8 mouse cellular contexts compared by ENCODE assay signal in genomic region chr7:80387033-80387632, GRCm38 (mm10). TPM values are rescaled to one million over a fixed set of nuclear protein-coding genes. Genes with fewer than 3 reads are reported as not detected.
DNase-seq lines count a peak whose midpoint lies in the region; ATAC-seq and TF ChIP-seq lines count a peak whose summit lies in the region.

No protein-coding gene starts in this region.

- no peak for TF ChIP-seq EP300 in stomach, postnatal 0 days (optimal IDR thresholded peaks at IDR 0.05)

- no peaks in the 10 kb centered on the region for H3K9me3 ChIP-seq in forebrain, embryonic 12.5 days
- no peaks in the 10 kb centered on the region for H3K9me3 ChIP-seq in intestine, postnatal 0 days (ENCODE audit: control insufficient read depth)
- H3K9me3 ChIP-seq in stomach, postnatal 0 days (ENCODE audit: control insufficient read depth, low read length): no peaks in the 10 kb centered on the region

- peak; percentile 34 for DNase-seq in gastrocnemius, postnatal 14 days
- no peak for DNase-seq in gastrocnemius, postnatal 4 days (ENCODE audit: low spot score in 2 of 2)
- DNase-seq in lung, postnatal 36 days: peak; percentile 53
- DNase-seq in stomach, postnatal 0 days (ENCODE audit: low spot score): no peak
- no peak for DNase-seq in layer of hippocampus, adult 9-11 months
- DNase-seq in layer of hippocampus, adult 9-10 months (ENCODE audit: low spot score): no peak

- H3K9ac ChIP-seq in forebrain, embryonic 12.5 days: peak overlapping the region; percentile 36; the same call in 1 of the 2 replicates
- H3K9ac ChIP-seq in intestine, postnatal 0 days (ENCODE audit: low read depth, low read length): peak overlapping the region; percentile 60
- peak overlapping the region; percentile 63 for H3K9ac ChIP-seq in stomach, postnatal 0 days (ENCODE audit: low read length)

- TF ChIP-seq CTCF in intestine, postnatal 0 days (IDR thresholded peaks at IDR 0.05; ENCODE audit: low read depth): no peak
- no peak for TF ChIP-seq CTCF in stomach, postnatal 0 days (IDR thresholded peaks at IDR 0.05; ENCODE audit: low read depth)

- H3K4me1 ChIP-seq in forebrain, embryonic 12.5 days: peaks cover 23% of the 10 kb centered on the region
- H3K4me1 ChIP-seq in intestine, postnatal 0 days (replicated peaks; ENCODE audit: control insufficient read depth, insufficient read depth, low read length): no peaks in the 10 kb centered on the region
- H3K4me1 ChIP-seq in stomach, postnatal 0 days (replicated peaks; ENCODE audit: control insufficient read depth, insufficient read depth): 0 out of 2 replicates have a peak, but pooled peaks cover 2% of the 10 kb centered on the region

- no peak overlapping the region for H3K27ac ChIP-seq in forebrain, embryonic 12.5 days
- H3K27ac ChIP-seq in intestine, postnatal 0 days (ENCODE audit: low read depth, low read length): peak overlapping the region; percentile 77
- peak overlapping the region; percentile 76 for H3K27ac ChIP-seq in stomach, postnatal 0 days (replicated peaks)

- no peak for ATAC-seq in forebrain, embryonic 12.5 days (ENCODE audit: low FRiP score)
- 0 out of 2 replicates have a peak, but pooled peaks have one; percentile 2 for ATAC-seq in intestine, postnatal 0 days
- ATAC-seq in stomach, postnatal 0 days (ENCODE audit: low FRiP score, low TSS enrichment): peak; percentile 24

- peaks cover 34% of the 10 kb centered on the region for H3K27me3 ChIP-seq in forebrain, embryonic 12.5 days
- no peaks in the 10 kb centered on the region for H3K27me3 ChIP-seq in intestine, postnatal 0 days (replicated peaks; ENCODE audit: control insufficient read depth, insufficient read depth, low read length)
- H3K27me3 ChIP-seq in stomach, postnatal 0 days (ENCODE audit: control insufficient read depth, insufficient read depth, low read length): no peaks in the 10 kb centered on the region

- H3K4me3 ChIP-seq in forebrain, embryonic 12.5 days (replicated peaks): peak overlapping the region; percentile 12; the same call in 1 of the 2 replicates
- H3K4me3 ChIP-seq in intestine, postnatal 0 days (ENCODE audit: low read depth, low read length): peak overlapping the region; percentile 30
- H3K4me3 ChIP-seq in stomach, postnatal 0 days (ENCODE audit: low read depth, low read length): peak overlapping the region; percentile 31

- peak overlapping the region; percentile 38 for H3K4me2 ChIP-seq in forebrain, embryonic 12.5 days
- peak overlapping the region; percentile 61 for H3K4me2 ChIP-seq in intestine, postnatal 0 days (replicated peaks; ENCODE audit: low read depth)
- peak overlapping the region; percentile 49 for H3K4me2 ChIP-seq in stomach, postnatal 0 days (replicated peaks; ENCODE audit: low read depth)

- 26% methylated on average over 17 of the region's 17 CpGs for WGBS in forebrain, embryonic 12.5 days
- WGBS in intestine, postnatal 0 days: 50% methylated on average over 17 of the region's 17 CpGs
- 50% methylated on average over 17 of the region's 17 CpGs for WGBS in stomach, postnatal 0 days

- peaks cover 20% of the 10 kb centered on the region for H3K36me3 ChIP-seq in forebrain, embryonic 12.5 days (replicated peaks)
- H3K36me3 ChIP-seq in intestine, postnatal 0 days (ENCODE audit: control insufficient read depth, insufficient read depth): peaks cover 37% of the 10 kb centered on the region
- H3K36me3 ChIP-seq in stomach, postnatal 0 days (ENCODE audit: control insufficient read depth, insufficient read depth, low read length): peaks cover 20% of the 10 kb centered on the region

- intact Hi-C loops in gastrocnemius, postnatal 14 days (cut with DNase I; ENCODE audit: low total_unique reads): loop anchor here (2.0 to 10.0 kb wide), 2 partner anchors 198 to 308 kb away; no protein-coding TSS in a partner anchor

RNA-seq across cellular contexts. Expression of gene Fes, which starts 0.6 kb away (rescaled TPM):
- total RNA-seq in gastrocnemius, postnatal 14 days (2021): 1 to 10 TPM; 5.7 to 7.6 TPM
- total RNA-seq in gastrocnemius, postnatal 4 days (2021): 10 to 100 TPM; 16.7 to 18.1 TPM
- polyA plus RNA-seq in forebrain, embryonic 12.5 days (2016; fragmentation: Nextera tagmentation; extraction: Ambion mirVana): 6.6 and 7.4 TPM in 2 replicates
- 6.2 and 6.7 TPM in 2 replicates for polyA plus RNA-seq in intestine, postnatal 0 days (2015; fragmentation: Nextera tagmentation; extraction: Ambion mirVana)
- polyA plus RNA-seq in stomach, postnatal 0 days (2015; fragmentation: Nextera tagmentation; extraction: Ambion mirVana): 6.2 TPM in 2 replicates

RNA-seq across cellular contexts. Expression of gene Man2a2, which starts 16.0 kb away (rescaled TPM):
- 10 to 100 TPM; 96.8 to 97.0 TPM for total RNA-seq in gastrocnemius, postnatal 14 days (2021)
- total RNA-seq in gastrocnemius, postnatal 4 days (2021): 10 to 100 TPM; 87.2 to 91.1 TPM
- polyA plus RNA-seq in forebrain, embryonic 12.5 days (2016; fragmentation: Nextera tagmentation; extraction: Ambion mirVana): 23.8 and 26.0 TPM in 2 replicates
- 4.8 and 5.3 TPM in 2 replicates for polyA plus RNA-seq in intestine, postnatal 0 days (2015; fragmentation: Nextera tagmentation; extraction: Ambion mirVana)
- 3.6 and 5.3 TPM in 2 replicates for polyA plus RNA-seq in stomach, postnatal 0 days (2015; fragmentation: Nextera tagmentation; extraction: Ambion mirVana)

RNA-seq across cellular contexts. Expression of gene Furin, which starts 18.1 kb away (rescaled TPM):
- total RNA-seq in gastrocnemius, postnatal 14 days (2021): 10 to 100 TPM; 49.4 to 51.9 TPM
- 10 to 100 TPM; 73.8 to 77.6 TPM for total RNA-seq in gastrocnemius, postnatal 4 days (2021)
- 3.3 and 4.3 TPM in 2 replicates for polyA plus RNA-seq in forebrain, embryonic 12.5 days (2016; fragmentation: Nextera tagmentation; extraction: Ambion mirVana)
- polyA plus RNA-seq in intestine, postnatal 0 days (2015; fragmentation: Nextera tagmentation; extraction: Ambion mirVana): 25.5 and 26.4 TPM in 2 replicates
- polyA plus RNA-seq in stomach, postnatal 0 days (2015; fragmentation: Nextera tagmentation; extraction: Ambion mirVana): 17.6 and 20.8 TPM in 2 replicates

RNA-seq across cellular contexts. Expression of gene Hddc3, which starts 44.2 kb away (rescaled TPM):
- 10 to 100 TPM; 34.3 to 37.2 TPM for total RNA-seq in gastrocnemius, postnatal 14 days (2021)
- 10 to 100 TPM; 48.0 to 48.3 TPM for total RNA-seq in gastrocnemius, postnatal 4 days (2021)
- 24.4 and 28.3 TPM in 2 replicates for polyA plus RNA-seq in forebrain, embryonic 12.5 days (2016; fragmentation: Nextera tagmentation; extraction: Ambion mirVana)
- 8.3 and 8.8 TPM in 2 replicates for polyA plus RNA-seq in intestine, postnatal 0 days (2015; fragmentation: Nextera tagmentation; extraction: Ambion mirVana)
- polyA plus RNA-seq in stomach, postnatal 0 days (2015; fragmentation: Nextera tagmentation; extraction: Ambion mirVana): 8.6 and 10.4 TPM in 2 replicates

RNA-seq across cellular contexts. Expression of gene Unc45a, which starts 46.3 kb away (rescaled TPM):
- 10 to 100 TPM; 11.7 to 12.1 TPM for total RNA-seq in gastrocnemius, postnatal 14 days (2021)
- 10 to 100 TPM; 18.4 to 19.4 TPM for total RNA-seq in gastrocnemius, postnatal 4 days (2021)
- polyA plus RNA-seq in forebrain, embryonic 12.5 days (2016; fragmentation: Nextera tagmentation; extraction: Ambion mirVana): 43.5 and 45.5 TPM in 2 replicates
- polyA plus RNA-seq in intestine, postnatal 0 days (2015; fragmentation: Nextera tagmentation; extraction: Ambion mirVana): 19.7 and 20.0 TPM in 2 replicates
- 30.7 and 34.5 TPM in 2 replicates for polyA plus RNA-seq in stomach, postnatal 0 days (2015; fragmentation: Nextera tagmentation; extraction: Ambion mirVana)

Comparison
In these comparisons a context has a peak if more than half of its experiments do, and no peak if none do; other contexts are left out.
1. DNase-seq: peak in gastrocnemius, postnatal 14 days (single experiment) and lung, postnatal 36 days (single experiment); none in gastrocnemius, postnatal 4 days (0 of 2), stomach, postnatal 0 days (single experiment), layer of hippocampus, adult 9-11 months (single experiment) and layer of hippocampus, adult 9-10 months (single experiment).
2. Peak in every context shown above with its lines, with median percentiles within 50 percentile points of each other: H3K4me2 ChIP-seq, H3K4me3 ChIP-seq and H3K9ac ChIP-seq.